Mouse (Mus musculus) lung, postnatal 25 days (tissue): ENCODE measurements around the gene Zfp710.
A peak's percentile ranks its signal among the peaks of the same experiment; 100 is the strongest.

Source experiments
- DNase-seq: peaks from one replicate; pipeline ENCODE4 v3.0.0; 2022; ENCODE audit warnings: low spot score

The Zfp710 gene

GRCm38 (mm10) chr7:80078792-80079301 lies 54.2 kb downstream of the Zfp710 start:
- peak; percentile 95 for DNase-seq

DNA sequence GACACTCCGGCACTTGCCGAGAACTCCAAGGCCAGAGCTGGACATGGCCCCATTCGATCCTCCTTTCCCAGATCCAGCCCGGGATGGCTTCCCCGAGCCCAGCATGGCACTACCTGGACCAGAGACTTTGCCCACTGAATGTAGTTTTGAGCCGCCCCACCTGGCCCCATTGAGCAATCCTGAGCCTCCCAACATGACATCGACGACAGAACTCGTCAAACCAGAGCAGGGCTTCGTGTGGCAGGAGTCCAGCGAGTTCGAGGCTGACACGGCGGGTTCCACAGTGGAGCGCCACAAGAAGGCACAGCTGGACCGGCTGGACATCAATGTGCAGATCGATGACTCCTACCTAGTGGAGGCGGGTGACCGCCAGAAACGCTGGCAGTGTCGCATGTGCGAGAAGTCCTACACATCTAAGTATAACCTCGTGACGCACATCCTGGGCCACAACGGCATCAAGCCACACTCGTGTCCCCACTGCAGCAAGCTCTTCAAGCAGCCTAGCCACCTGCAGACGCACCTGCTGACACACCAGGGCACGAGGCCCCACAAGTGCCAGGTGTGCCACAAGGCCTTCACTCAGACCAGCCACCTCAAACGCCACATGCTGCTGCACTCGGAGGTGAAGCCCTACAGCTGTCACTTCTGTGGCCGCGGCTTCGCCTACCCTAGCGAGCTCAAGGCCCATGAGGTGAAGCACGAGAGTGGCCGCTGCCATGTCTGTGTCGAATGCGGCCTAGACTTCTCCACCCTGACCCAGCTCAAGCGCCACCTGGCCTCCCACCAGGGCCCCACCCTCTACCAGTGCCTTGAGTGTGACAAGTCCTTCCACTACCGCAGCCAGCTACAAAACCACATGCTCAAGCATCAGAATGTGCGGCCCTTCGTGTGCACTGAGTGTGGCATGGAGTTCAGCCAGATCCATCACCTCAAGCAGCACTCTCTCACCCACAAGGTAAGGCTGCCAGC lies 57.3 kb downstream of the Zfp710 start:
- DNase-seq: no peak

GRCm38 (mm10) chr7:80084484-80084931 lies 59.9 kb downstream of the Zfp710 start:
- peak; percentile 61 for DNase-seq

DNA sequence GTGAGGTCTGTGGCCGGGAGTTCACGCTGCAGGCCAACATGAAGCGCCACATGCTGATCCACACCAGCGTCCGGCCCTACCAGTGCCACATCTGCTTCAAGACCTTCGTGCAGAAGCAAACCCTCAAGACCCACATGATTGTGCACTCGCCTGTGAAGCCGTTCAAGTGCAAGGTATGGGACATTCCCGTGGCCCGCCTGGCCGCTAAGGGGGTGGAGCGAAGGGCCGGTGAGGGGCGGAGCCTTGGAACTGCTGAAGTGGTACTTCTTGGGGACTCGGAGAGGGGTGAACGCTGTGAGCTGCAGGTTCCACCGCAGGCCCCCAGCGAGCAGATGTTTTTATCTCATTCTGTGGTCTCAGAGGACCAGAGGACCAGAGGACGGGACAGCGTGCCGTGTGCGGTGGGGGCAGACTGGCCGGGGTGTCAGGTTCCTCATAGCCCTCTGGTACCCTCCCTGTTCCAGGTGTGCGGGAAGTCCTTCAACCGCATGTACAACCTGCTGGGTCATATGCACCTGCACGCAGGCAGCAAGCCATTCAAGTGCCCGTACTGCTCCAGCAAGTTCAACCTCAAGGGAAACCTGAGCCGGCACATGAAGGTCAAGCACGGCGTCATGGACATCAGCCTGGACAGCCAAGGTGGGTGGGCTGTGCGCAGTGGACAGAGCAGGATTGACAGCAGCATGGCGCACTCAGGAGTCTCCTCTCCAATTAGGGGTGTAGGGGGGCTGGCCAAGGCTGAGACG lies 61.5 kb downstream of the Zfp710 start:
- DNase-seq: peak; percentile 70

DNA sequence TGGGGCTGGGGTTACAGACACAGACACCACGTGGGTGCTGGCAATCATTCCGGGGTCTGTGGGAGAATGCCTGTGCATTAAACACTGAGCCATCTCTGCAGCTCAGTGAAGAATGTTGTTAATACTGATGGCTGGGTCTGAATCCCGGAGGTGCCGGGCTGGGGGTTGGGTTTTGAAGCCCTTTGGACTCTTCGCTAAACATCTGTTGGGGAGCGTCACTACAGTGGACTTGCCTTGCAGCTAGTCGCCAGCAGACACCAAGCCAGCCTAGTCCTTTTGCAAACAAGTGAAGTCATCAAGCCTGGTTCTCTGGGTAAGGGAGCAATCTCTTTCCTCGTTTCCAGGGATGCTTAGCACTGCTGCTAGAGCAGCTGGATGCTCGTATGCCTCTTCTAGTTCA lies 63.6 kb downstream of the Zfp710 start:
- no peak for DNase-seq

GRCm38 (mm10) chr7:80090191-80091003 lies 65.8 kb downstream of the Zfp710 start:
- DNase-seq: no peak

DNA sequence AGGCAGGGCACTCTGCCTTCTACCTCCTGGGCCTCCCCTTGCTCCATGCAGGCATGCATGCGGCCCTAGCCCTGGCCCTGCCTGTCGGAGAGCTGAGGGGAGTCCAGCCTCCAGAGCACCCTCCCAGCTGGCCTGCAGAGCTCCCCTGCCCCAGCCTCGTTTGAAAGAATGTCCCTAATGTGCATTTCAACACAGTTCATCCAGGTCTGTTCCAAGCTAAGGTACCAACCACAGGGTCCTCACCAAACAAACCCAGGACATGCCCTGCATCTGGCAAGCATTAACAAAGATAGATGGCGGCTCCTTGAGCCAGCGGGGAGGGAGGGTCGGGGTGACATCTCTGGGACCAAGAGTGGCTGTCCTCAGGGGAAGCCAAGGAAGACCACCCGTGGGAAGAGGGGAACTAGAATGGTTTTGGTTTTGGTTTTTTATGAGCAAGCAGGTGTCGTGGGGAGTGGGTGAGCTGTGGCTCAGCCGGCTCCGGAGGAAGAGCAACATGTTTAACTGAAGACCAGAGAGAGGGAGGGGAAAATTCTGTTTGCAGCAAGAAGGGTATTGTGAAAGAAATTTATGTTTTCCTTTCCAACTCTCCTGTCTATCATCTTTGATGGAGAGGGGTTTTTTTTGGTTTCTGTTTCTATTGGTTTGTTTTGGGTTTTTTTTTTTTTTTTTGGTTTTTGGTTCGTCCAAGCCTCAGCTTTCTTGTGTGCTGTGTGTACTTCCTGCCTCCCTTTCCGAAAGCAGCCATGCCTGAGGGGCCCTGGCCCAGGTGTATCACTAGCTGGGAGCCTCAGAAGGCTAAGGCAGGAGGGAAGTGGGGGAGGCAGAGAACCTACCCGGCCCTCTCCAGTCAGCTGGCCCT lies 66.6 kb downstream of the Zfp710 start:
- no peak for DNase-seq

DNA sequence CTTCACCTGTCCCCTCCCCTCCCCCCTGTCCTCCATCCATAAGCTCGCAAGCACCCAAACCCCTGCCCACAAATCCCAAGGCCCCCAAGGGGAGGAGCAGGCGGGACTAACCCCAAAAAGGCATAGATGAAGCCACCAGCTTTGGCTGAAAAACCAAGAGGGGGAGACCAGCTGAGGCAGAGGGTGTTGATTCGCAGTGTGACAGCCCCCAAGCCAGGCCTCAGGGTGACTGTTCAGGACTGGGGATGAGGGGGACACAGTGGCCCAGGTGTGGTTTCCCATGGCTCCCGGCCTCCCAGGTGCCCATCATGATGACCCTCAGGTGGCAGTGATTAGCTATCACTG lies 67.2 kb downstream of the Zfp710 start:
- no peak for DNase-seq

DNA sequence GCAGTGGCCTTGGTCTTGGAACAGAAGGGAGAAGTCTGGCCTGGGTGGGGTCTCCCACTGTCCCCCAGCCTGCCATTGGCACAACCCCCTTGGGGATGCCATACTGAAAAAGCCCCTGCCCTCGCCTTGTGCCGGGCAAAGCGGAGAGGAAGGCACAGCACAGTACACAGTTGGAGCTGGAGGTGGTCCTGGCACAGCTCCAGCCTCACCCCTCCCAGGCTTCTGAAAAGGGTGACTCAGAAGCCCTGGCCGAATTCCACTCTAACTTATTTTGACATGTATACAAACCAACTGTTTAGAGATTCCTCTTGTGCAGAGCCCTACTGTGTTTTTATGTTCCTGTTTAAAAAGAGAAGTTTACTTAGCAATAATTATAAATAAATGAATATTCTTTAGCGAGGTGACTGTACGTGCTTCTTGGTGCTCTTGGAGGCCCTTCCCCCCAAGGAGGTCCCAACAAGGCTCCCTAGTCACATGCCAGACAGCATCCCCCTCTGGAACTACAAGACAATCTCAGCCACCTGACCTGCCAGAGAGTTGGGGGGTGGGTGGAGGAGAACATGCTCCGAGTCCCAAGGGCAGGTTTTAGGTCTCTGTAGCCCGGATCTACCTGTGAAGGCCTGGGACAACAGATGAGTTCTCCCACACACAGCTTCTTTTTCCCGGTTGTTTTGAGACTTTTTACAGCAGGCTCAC lies 67.9 kb downstream of the Zfp710 start:
- DNase-seq: peak; percentile 83

- no peak for DNase-seq
These were observed 69.9 kb downstream of the Zfp710 start for GRCm38 (mm10) chr7:80094481-80094880.

DNA sequence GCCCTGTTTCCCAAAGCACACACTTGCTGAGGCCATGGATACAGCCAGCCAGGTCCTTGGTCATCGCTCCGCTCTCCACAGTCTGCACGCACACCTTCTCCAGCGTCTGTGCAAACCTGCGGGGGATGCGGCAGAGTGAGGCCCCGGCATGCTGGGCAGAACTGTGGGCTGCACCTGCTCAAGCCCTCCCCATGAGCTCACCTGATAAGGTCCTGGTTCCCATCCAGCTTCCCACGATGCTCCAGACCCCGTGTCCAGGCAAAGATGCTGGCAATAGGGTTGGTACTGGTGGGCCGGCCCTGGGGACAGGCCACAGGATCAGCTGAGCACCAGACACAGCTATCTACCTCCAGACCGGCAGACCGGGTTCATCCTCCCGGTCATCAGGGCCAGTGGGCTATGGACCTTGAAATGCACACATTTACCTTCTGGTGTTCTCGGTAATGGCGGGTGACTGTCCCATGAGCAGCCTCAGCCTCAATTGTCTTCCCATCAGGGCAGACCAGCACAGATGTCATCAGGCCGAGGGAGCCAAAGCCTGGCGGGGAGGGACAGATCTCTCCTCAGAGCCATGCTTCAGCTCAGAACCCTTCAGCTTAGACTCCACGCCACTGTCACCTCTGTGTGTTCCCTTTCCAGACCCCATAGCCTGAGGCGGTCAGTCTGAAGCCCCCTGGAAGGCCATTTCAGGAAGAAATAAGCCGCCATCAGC lies 71.1 kb downstream of the Zfp710 start:
- DNase-seq: no peak

GRCm38 (mm10) chr7:80098389-80098976 lies 73.9 kb downstream of the Zfp710 start:
- no peak for DNase-seq

DNA sequence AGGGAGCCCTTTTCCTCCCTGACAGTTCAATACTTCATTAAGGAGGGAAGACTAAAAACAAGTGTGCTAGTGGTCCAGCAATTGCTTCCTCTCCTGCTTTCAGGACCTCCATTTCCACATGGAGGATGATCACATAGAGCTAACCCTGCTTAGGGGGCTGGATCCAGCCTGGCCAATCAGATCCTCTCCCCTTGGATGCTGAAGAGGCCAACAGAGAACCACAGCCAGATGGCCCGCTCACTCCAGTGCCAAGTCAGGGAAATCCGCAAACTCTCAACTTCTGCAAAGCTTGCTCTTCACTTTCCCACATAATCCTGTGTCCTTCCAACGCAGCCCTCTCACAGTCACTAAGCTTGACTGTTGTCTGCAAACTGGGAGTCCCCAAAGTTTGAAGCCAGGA lies 78.7 kb downstream of the Zfp710 start:
- DNase-seq: no peak

- DNase-seq: no peak
These were observed 81.2 kb downstream of the Zfp710 start for GRCm38 (mm10) chr7:80105637-80106390.

DNA sequence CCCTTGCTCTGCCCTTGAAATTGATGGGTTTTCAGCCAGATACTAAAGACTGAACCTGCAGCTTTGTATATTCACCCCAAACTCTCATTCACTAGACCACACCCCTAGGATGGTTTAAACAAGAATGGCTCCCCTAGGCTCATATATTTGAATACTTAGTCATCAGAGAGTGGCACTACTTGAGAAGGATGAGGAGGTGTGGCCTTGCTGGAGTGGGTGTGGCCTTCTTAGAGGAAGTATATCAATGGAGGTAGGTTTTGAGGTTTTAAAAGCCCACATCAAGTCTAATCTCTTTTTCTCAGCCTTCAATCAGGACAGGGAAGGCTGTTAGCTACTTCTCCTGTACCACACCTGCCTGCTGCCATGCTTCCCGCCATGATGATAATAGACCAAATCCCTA lies 81.8 kb downstream of the Zfp710 start:
- DNase-seq: no peak

DNA sequence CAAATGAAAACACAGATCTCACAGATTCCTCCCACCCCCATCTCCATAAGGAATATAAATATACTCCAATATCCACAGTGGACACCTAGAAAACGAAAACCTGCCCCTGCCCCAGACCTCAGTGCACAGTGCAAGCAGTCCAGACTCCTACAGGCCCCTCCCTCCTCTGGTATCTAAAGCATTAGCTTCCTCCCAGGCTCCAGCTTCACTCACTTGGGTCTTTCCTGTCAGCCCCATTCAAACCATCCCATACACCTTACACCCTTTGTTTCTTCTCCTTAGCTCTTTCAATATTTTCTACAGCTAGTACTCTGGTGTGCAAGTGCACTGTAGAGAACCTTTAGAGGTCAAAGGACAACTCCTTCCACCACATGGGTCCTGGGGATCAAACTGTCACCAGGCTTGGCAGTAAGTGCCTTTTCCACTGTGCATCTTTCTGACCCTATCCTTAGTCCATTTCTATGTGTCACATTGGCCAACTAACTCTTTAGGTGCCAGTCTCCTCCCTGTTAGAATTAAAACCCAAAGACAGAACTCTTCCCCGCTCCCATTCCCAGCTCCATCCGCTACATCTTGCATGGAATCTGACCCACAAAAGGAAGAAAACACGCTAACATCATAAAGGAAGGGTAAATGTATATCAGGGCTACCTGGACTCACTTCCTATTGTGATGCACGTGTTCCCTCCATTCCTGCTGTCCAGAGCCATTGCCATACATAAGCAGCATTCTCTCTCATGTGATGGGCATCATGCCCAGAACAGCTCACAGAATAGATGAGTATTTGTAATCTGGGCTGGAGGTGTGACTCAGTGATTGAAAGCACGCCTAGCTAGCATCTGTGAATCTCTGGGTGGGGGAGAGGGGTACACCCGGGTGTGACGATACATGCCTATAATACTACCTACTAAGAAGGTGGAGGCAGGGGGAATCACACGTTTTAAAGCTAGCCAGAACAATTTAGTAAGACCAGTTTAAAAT lies 86.7 kb downstream of the Zfp710 start:
- no peak for DNase-seq

- peak; percentile 83 for DNase-seq
These were observed 89.4 kb downstream of the Zfp710 start for GRCm38 (mm10) chr7:80113989-80114388.
